Mouse (Mus musculus) spleen, postnatal 10 days (tissue): ENCODE measurements around the gene Top1.
A peak's percentile ranks its signal among the peaks of the same experiment; 100 is the strongest.

Experiments
- DNase-seq, 2 experiments: peaks; one replicate each; pipeline ENCODE4 v3.0.0; 2021 to 2022; ENCODE audit warnings: low spot score in 2 of 2

Gene Top1

GRCm38 (mm10) chr2:160741580-160741979 lies 95.9 kb downstream of the Top1 start:
- no peak for DNase-seq

GRCm38 (mm10) chr2:160742161-160742609 lies 96.5 kb downstream of the Top1 start:
- peak in 1 of 2 experiments; percentile 23 for DNase-seq

DNA sequence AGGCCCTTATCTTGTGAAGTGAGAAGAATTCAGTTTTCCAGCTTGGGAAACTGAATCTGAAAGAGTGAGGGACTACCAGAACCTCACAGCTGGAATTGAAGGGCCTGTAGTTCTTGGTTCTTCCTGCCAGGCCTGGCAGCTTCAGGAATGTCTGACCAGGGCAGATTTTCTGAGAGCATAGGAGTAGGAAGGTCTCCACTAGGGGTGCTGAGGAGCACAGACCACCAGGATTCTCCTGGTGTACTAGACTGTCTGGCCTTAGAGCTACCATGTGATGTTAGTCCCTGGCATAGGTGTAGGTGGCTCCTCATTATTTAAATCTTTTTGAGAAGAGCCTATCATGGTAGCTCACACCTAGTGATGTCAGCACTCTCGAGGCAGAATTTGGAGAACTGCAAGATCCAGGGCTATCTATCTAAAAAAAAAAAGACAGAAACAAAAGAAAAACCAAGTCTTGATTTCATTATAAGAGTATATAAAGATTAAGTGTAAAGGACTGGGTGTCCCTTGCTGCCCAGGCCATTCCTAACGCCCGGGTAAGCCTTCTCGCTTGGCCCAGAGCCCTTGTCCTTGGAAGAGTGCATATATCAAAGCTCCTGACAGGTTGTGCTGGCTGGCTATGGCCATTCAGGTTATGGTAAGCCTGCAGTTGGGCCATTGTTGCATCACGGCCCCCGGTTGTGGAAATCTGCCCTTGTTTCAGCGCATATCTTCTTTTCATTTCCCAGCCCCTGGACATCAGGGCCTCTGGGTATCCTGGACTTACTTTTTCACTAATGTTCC lies 98.5 kb downstream of the Top1 start:
- peak; percentile 42 to 83 for DNase-seq

DNA sequence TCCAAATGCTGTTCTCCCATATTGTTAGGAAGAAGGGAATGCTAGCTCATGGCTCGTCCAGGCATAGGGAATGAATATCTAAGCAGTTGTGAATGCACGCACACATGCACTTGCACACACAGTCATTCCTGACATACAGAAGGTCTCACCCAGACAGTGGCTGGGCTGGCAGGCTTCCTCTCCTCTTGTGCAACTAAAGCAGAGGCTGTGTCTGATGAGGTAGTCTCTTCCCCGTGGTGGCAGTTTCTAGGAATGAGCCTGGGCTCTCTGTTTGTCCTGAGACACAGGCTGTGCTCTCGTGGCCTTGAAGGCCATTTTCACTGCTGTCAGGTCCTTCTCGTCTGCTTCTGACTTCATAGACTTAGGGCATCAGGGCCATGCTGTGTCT lies 99.1 kb downstream of the Top1 start:
- no peak for DNase-seq

DNA sequence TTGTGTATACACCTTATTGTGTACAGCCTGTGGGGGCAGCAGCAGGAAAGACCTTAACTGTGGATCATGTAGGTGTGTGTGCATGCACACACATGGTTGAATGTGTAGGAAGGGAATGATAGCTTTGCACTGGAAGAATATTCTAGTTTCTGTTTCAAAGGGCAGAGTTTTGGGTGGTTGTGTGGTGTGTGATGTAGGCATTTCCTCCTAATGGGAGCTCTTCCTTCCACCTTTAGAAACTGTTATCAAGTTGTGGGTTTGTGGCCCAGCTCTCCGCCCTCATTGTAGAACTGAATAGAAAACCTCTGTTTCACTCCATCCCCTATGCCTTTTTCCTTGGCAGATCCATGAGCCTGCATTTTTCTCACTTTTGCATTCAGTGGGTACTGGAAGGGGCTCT lies 99.8 kb downstream of the Top1 start:
- no peak for DNase-seq

- DNase-seq = no peak
These were observed 100.9 kb downstream of the Top1 start for GRCm38 (mm10) chr2:160746637-160747036.

DNA sequence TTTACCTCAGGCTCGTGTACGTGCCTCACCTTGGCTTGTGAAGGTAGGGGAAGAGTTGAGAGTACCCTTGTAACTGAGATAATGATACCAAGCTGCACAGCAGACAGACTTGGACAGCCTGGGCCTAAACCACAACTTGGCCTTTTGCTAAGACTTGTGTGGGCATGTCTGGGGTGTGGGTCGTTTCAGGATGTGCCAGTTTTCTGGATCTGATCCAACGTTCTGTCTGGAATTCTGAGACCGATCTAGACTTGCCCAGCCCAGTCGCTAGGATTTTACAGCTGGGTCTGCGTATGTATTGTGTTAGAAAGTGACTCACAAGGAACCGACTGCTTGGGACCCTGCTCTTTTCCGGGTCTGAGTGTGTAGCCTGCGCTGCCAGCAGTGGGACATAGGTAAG lies 101.4 kb downstream of the Top1 start:
- DNase-seq = no peak

DNA sequence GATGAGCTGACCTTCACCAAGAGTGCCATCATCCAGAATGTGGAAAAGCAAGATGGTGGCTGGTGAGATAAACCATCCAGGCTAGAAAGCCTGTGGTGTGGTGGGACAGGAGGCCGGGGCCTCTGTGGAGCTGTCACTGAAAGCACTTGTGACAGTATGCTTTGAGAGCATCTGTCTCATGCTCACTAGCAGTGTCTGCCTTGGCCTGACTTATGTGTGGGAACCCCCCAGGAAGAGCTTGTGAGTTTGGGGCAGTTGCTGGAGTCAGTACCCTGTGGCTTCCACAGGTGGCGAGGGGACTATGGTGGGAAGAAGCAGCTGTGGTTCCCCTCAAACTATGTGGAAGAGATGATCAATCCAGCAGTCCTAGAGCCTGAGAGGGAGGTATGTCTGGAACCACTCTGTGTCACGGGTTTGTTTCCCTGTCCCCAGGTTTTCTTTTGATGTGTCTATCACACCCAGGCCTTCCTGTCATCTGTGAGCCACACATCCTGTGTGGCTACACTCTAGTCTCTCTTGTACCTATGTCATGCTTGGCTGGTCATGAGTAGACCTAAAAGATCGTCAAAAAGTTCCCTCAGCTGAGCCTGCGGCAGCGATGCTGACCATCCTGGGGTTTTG lies 111.0 kb downstream of the Top1 start:
- DNase-seq = no peak

- DNase-seq = peak in 1 of 2 experiments; percentile 49
These were observed 114.9 kb downstream of the Top1 start for GRCm38 (mm10) chr2:160760433-160761184.

- DNase-seq = peak in 1 of 2 experiments; percentile 3
These were observed 118.1 kb downstream of the Top1 start for GRCm38 (mm10) chr2:160763816-160764215.

DNA sequence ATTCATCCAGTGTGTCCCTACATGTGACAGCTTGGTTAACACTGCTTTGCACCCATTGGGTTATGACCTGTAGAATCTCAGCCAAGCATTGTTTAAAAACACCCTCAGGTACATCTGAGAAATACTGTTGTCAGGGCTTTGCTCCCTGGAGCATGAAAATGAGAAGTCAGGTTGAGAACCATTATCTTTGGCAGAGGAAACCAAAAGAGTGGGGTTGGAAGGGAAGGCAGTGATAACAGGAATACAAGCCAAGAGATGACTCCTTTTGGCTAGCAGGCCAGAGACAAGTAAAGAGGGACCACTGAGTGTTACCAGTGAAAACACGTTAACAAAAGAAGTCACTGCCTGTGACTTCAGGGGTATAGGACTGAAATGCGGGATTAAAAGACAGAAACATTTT lies 118.7 kb downstream of the Top1 start:
- DNase-seq = peak in 1 of 2 experiments; percentile 5

DNA sequence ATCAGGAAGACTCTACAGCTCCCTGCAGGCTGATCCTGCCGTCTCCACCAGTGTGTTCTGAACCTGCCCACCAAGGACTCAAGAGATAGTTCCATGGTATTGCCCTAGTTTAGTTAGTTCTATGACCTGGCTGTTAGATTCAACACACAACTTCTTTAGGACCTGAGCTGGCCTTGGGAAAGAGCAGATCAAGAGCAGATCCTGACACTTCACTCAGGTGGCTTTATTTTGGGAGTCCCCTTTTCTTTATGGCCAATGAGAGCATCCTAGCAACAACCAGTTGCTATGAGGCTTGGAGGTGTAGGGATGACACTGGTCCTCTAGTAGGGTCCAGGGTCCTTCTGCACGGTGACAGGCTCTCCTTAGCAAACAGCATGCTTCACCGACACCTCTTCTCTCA lies 119.4 kb downstream of the Top1 start:
- DNase-seq = peak in 1 of 2 experiments; percentile 7

GRCm38 (mm10) chr2:160766371-160766771 lies 120.7 kb downstream of the Top1 start:
- peak in 1 of 2 experiments; percentile 11 for DNase-seq

- no peak for DNase-seq
These were observed 121.5 kb downstream of the Top1 start for GRCm38 (mm10) chr2:160767201-160767600.

DNA sequence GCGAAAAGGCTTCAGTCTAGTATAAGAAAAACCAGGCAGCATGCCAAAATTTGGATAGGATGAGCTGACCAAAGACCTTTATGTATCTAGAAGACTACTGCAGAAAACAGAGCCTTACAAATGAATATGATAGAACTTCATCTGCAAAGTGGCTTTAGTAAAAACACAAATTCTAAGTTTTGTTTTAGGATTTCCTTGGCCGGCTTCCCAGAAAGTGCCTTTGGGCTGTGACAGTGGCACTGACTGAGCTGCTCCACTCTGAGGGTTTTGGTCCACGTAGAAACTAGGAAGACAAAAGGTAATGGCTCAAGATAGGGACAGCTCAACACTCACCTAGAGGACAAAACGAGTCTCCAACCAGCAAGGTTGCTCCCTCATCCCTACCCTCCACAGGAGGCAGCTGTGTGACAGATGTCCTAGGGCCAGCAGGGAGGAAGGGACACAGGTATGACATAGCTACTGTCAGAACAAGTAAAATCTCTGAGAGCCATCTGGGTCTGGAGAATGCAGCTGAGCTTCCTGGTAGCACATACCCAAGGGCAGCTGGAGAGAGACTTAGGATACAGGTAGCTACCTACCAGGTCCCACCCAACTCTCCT lies 122.5 kb downstream of the Top1 start:
- no peak for DNase-seq

GRCm38 (mm10) chr2:160768997-160769396 lies 123.3 kb downstream of the Top1 start:
- DNase-seq = no peak

GRCm38 (mm10) chr2:160770409-160770808 lies 124.7 kb downstream of the Top1 start:
- no peak for DNase-seq

DNA sequence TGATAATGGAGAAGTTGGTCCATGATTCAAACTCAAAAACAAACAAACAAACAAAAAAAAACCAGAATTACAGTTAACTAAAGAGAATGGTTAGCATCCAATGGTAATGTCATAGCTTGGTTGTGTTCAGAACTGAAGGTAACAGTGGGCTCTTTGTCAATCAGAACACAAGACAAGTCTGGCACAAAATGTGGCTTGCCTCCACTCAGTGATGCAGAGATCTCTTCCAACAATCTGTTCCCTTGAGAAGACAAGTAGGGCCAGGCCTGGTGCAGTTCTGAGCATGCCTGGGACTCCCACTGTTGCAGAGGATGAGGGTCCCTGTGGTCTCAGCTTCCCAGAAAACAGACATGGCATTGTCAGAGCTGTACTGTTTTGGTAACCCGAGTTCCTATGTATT lies 125.2 kb downstream of the Top1 start:
- DNase-seq = no peak

GRCm38 (mm10) chr2:160771325-160772276 lies 125.9 kb downstream of the Top1 start:
- DNase-seq = no peak
